Mouse (Mus musculus) lung, embryonic 15.5 days (tissue): ENCODE results near the gene Qk. TPM values are rescaled to one million over a fixed set of nuclear protein-coding genes. Genes with fewer than 3 reads are reported as not detected.

Experiments used
- ATAC-seq: fragments of 200-750 bp; cut with Nextera tagmentation; 2 replicates; pipeline ENCODE4 v1.8.0; 2017; ENCODE audit warnings: moderate number of reproducible peaks, borderline replicate concordance; ENCODE audit not compliant: low FRiP score, low TSS enrichment; ENCODE audit errors: extremely low read depth
- H3K27ac ChIP-seq: fragments of 300-500 bp; sonication (generic); 2 replicates; pipeline ENCODE4 v1.5.1; 2015; ENCODE audit warnings: moderate library complexity, mild to moderate bottlenecking, inconsistent platforms
- H3K27me3 ChIP-seq: fragments of 300-500 bp; sonication (generic); 2 replicates; pipeline ENCODE4 v1.6.1; 2015; ENCODE audit warnings: inconsistent platforms
- H3K36me3 ChIP-seq: fragments of 300-500 bp; sonication (generic); 2 replicates; pipeline ENCODE4 v1.6.1; 2015; ENCODE audit warnings: inconsistent platforms
- H3K4me1 ChIP-seq: fragments of 300-500 bp; sonication (generic); 2 replicates; pipeline ENCODE4 v1.6.1; 2015; ENCODE audit warnings: inconsistent platforms
- H3K4me2 ChIP-seq: fragments of 300-500 bp; sonication (generic); 2 replicates; pipeline ENCODE4 v1.6.1; 2015; ENCODE audit warnings: inconsistent platforms, mild to moderate bottlenecking, moderate library complexity
- H3K4me3 ChIP-seq: fragments of 300-500 bp; sonication (generic); 2 replicates; pipeline ENCODE4 v1.5.1; 2015; ENCODE audit warnings: mild to moderate bottlenecking, inconsistent platforms
- H3K9ac ChIP-seq: fragments of 300-500 bp; sonication (generic); 2 replicates; pipeline ENCODE4 v1.6.1; 2015; ENCODE audit warnings: inconsistent platforms
- H3K9me3 ChIP-seq: fragments of 300-500 bp; sonication (generic); 2 replicates; pipeline ENCODE4 v1.6.1; 2016; ENCODE audit warnings: inconsistent platforms
- WGBS: fragments of 180-500 bp; shearing (Covaris S2); methylation state at CpG from one replicate; pipeline ENCODE4 v1.1.7; 2015; 5-methylcytosine and 5-hydroxymethylcytosine counted together
- polyA plus RNA-seq: library from polyadenylated mRNA; unstranded; fragments of >200 nt; fragmentation: Nextera tagmentation; extraction: Ambion mirVana; gene quantifications from 2 replicates; pipeline ENCODE4 v1.2.1, GENCODE M21; 2015

The Qk gene
- polyA plus RNA-seq, 1 experiment from 2014 or later = 33.3 TPM

- Histone ChIP-seq H3K27me3 (no peaks in the 10 kb centered on the region), H3K9ac (no peak overlapping the region), H3K27ac (no peak overlapping the region), H3K36me3 (no peaks in the 10 kb centered on the region), H3K4me1 (peaks cover 25% of the 10 kb centered on the region), H3K9me3 (no peaks in the 10 kb centered on the region), H3K4me2 (no peak overlapping the region), H3K4me3 (no peak overlapping the region)
- no peak for ATAC-seq
These were observed 15.7 kb downstream of the Qk start for GRCm38 (mm10) chr17:10304001-10304400.

- Histone ChIP-seq H3K4me1 (peaks cover 16% of the 10 kb centered on the region), H3K36me3 (no peaks in the 10 kb centered on the region), H3K4me3 (no peak overlapping the region), H3K4me2 (no peak overlapping the region), H3K27ac (no peak overlapping the region), H3K9ac (no peak overlapping the region), H3K9me3 (no peaks in the 10 kb centered on the region), H3K27me3 (no peaks in the 10 kb centered on the region)
- WGBS = 37% methylated on average over 4 of the region's 4 CpGs
- ATAC-seq = no peak
These were observed 18.5 kb downstream of the Qk start for GRCm38 (mm10) chr17:10300968-10301795.

DNA sequence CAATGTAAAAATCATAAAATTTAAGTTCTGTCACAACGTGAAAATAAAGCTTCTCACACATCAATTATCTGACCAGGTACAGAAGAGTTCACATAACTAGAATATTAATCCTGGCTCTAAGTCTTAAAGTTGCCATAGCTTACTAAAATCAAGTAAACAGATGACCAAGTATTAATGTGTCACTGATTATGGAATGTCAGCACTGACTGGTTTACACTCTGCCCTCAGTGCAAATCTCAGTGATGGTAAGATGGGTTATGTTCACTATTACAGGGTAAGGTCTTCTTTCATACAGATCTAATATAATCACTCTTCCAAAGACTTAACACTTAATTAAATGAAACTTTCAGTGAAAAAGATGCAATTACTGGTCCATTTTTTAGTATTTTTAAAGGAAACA lies 20.3 kb downstream of the Qk start:
- H3K36me3 ChIP-seq = no peaks in the 10 kb centered on the region
- H3K9ac ChIP-seq = no peak overlapping the region
- H3K27ac ChIP-seq = no peak overlapping the region
- no peaks in the 10 kb centered on the region for H3K27me3 ChIP-seq
- H3K4me2 ChIP-seq = no peak overlapping the region
- no peak overlapping the region for H3K4me3 ChIP-seq
- no peak for ATAC-seq
- H3K4me1 ChIP-seq = peaks cover 16% of the 10 kb centered on the region
- H3K9me3 ChIP-seq = no peaks in the 10 kb centered on the region
- WGBS = 65% methylated on average over 1 of the region's 1 CpGs

GRCm38 (mm10) chr17:10292520-10292919 lies 27.1 kb downstream of the Qk start:
- no peaks in the 10 kb centered on the region for H3K36me3 ChIP-seq
- no peak overlapping the region for H3K4me3 ChIP-seq
- H3K9ac ChIP-seq = no peak overlapping the region
- ATAC-seq = no peak
- WGBS = 52% methylated on average over 2 of the region's 2 CpGs
- H3K27me3 ChIP-seq = no peaks in the 10 kb centered on the region
- H3K27ac ChIP-seq = no peak overlapping the region
- H3K9me3 ChIP-seq = no peaks in the 10 kb centered on the region
- H3K4me2 ChIP-seq = no peak overlapping the region
- peaks cover 4% of the 10 kb centered on the region; the same call in 1 of the 2 replicates for H3K4me1 ChIP-seq

DNA sequence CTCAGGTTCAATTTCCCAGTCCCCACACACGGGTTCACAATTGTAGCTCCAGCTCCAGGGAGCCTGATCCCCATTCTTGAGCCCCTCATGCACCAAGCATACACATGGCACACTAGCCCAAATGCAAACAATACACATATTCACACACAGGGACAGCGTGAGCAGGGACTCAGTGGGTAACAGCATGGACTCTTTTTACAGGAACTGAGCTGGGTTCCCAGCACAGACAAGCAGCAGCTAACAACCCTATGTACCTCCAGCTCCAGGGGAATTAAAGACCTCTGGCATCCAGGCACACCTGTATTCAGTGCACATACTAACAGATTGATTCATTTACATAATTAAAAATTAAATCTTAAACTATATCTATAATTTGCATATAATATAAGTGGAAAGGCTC lies 34.9 kb downstream of the Qk start:
- ATAC-seq = no peak
- Histone ChIP-seq H3K9me3 (no peaks in the 10 kb centered on the region), H3K9ac (no peak overlapping the region), H3K36me3 (peaks cover 8% of the 10 kb centered on the region; the same call in 1 of the 2 replicates), H3K4me1 (peaks cover 24% of the 10 kb centered on the region), H3K4me2 (no peak overlapping the region), H3K4me3 (no peak overlapping the region), H3K27ac (no peak overlapping the region), H3K27me3 (no peaks in the 10 kb centered on the region)
- 60% methylated on average over 2 of the region's 2 CpGs for WGBS

DNA sequence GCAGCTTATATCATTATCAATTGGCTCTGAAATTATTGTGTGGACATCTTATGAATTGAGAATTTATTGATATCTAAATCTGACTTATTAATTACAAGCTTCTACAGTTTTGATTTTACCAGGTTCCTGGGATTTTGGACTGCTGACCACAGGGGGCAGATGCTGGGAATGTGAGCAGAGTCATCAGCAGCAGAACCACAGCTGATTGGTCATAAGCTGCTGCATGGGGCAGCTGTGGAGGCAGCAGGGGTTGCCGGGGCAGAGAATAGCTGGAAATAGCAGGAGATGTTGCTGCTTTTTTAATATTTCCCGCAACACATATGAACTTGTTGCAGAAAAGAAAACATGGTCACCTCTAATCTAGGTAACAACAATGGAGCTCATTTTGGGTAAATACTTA lies 40.1 kb downstream of the Qk start:
- Histone ChIP-seq H3K27ac (no peak overlapping the region), H3K9me3 (no peaks in the 10 kb centered on the region), H3K36me3 (peaks cover 14% of the 10 kb centered on the region; the same call in 1 of the 2 replicates), H3K4me1 (peaks cover 16% of the 10 kb centered on the region), H3K4me2 (no peak overlapping the region), H3K9ac (no peak overlapping the region), H3K27me3 (no peaks in the 10 kb centered on the region), H3K4me3 (no peak overlapping the region)
- ATAC-seq = no peak
- WGBS = 86% methylated on average over 2 of the region's 2 CpGs

DNA sequence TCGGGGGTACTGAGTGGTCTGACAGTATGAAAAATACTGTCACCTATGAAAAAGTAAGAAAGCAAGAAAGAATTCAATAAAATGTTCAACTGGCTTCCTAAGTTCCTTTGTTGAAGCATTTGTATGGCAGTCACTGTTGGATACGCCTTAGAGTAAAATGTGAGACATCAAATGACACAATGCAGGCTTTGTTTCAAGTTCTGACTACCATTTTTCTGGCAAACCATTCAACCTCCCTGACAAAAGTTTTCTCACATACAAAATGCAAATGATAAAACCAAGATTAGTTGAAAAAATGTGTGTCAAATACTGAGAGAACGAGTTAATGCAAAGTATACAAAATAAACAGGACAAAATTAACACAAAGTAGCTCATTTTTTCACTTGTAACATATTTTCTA lies 50.1 kb downstream of the Qk start:
- ATAC-seq = no peak
- no peak overlapping the region for H3K4me3 ChIP-seq
- H3K4me1 ChIP-seq = 0 out of 2 replicates have a peak, but pooled peaks cover 9% of the 10 kb centered on the region
- peaks cover 5% of the 10 kb centered on the region for H3K36me3 ChIP-seq
- no peak overlapping the region for H3K9ac ChIP-seq
- no peaks in the 10 kb centered on the region for H3K9me3 ChIP-seq
- no peak overlapping the region for H3K4me2 ChIP-seq
- H3K27ac ChIP-seq = no peak overlapping the region
- H3K27me3 ChIP-seq = no peaks in the 10 kb centered on the region
- WGBS = 74% methylated on average over 3 of the region's 3 CpGs

DNA sequence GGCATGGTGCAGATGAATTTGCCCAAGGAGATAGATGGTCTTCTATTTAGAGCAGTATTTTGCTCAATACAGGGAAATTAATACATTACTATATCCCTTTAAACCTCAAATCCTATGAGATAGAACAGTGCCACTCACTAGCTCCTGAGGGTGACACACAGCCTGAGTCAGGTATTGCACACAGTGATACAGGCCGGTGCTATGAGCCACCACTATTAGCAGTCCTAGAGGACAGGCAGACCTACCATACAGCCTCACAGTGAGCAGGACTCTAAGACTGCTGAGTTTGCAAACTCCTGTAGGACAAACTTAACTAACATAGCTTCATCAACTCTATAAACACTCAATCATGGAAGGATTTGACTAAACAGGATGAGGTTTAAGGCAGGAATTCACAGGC lies 51.2 kb downstream of the Qk start:
- Histone ChIP-seq H3K4me3 (no peak overlapping the region), H3K27me3 (no peaks in the 10 kb centered on the region), H3K4me1 (0 out of 2 replicates have a peak, but pooled peaks cover 9% of the 10 kb centered on the region), H3K4me2 (no peak overlapping the region), H3K36me3 (peaks cover 1% of the 10 kb centered on the region), H3K9ac (no peak overlapping the region), H3K27ac (no peak overlapping the region), H3K9me3 (no peaks in the 10 kb centered on the region)
- no peak for ATAC-seq
- 81% methylated on average over 1 of the region's 1 CpGs for WGBS

GRCm38 (mm10) chr17:10266207-10266606 lies 53.4 kb downstream of the Qk start:
- H3K4me1 ChIP-seq = 0 out of 2 replicates have a peak, but pooled peaks cover 9% of the 10 kb centered on the region
- WGBS = 57% methylated on average over 4 of the region's 4 CpGs

DNA sequence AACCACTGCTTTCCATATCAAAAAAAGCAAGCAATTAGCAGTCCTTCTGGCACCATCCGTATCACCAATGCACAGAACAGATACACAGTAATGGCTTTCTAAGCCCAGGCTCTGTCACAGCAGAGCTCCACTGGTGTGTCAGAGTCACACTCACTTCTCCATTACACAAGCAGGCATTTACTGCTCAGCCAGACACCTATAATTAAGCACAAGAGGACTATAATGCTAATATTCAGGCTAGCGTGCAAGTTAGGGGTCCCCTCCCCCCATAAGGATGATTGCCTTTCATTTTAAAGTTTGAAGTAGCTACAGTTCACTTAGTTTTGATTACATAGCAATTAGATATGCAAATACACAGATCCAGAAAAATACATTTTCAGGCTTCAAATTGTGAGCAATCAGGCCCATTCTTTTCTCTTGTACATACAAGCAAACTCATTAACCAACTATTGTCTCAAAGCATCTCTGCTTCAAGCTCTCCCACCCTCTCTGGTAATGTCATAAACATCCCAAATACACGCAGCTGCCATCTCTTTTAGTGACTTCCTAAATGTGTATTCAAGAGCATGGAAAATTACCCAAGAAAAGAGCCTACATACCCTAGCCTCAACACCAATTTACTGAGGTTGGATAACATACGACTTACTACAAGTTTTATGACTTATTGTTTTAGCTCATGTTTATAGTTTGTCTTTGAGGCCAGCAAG lies 68.2 kb downstream of the Qk start:
- Histone ChIP-seq H3K4me2 (no peak overlapping the region), H3K4me3 (no peak overlapping the region), H3K9me3 (no peaks in the 10 kb centered on the region), H3K9ac (no peak overlapping the region), H3K4me1 (0 out of 2 replicates have a peak, but pooled peaks cover 3% of the 10 kb centered on the region), H3K36me3 (0 out of 2 replicates have a peak, but pooled peaks cover 2% of the 10 kb centered on the region), H3K27me3 (no peaks in the 10 kb centered on the region), H3K27ac (no peak overlapping the region)
- 67% methylated on average over 4 of the region's 4 CpGs for WGBS
- ATAC-seq = no peak

More at GRCm38 (mm10) chr17:10266207-10266606, 53.4 kb downstream of the Qk start:
- Histone ChIP-seq H3K4me3 (no peak overlapping the region), H3K36me3 (no peaks in the 10 kb centered on the region), H3K27me3 (no peaks in the 10 kb centered on the region), H3K4me2 (no peak overlapping the region), H3K9me3 (no peaks in the 10 kb centered on the region), H3K9ac (no peak overlapping the region), H3K27ac (no peak overlapping the region)
- ATAC-seq = no peak

DNA sequence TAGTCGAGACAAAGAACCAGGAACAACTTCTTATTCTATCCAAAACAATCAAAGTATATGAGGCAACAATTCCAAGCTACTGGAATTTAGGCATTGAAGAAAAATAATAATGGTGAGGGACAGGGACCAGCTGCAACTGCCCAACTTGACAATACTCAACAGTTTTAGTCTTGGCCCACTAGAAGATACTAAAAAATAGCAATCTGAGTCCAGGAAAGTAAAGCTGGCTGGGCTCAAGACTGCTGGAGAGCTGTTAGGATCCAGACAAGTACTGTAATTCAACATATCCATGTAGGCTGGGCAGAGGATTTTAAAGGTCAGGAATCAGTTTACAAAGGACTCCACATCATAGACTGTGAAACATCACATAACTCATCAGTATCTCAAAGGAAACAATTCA lies 79.6 kb downstream of the Qk start:
- Histone ChIP-seq H3K9me3 (no peaks in the 10 kb centered on the region), H3K27me3 (no peaks in the 10 kb centered on the region), H3K4me2 (no peak overlapping the region), H3K9ac (no peak overlapping the region), H3K4me3 (no peak overlapping the region), H3K4me1 (0 out of 2 replicates have a peak, but pooled peaks cover 5% of the 10 kb centered on the region), H3K27ac (no peak overlapping the region), H3K36me3 (peaks cover 3% of the 10 kb centered on the region)
- no peak for ATAC-seq
- 69% methylated on average over 1 of the region's 1 CpGs for WGBS

GRCm38 (mm10) chr17:10236595-10236994 lies 83.1 kb downstream of the Qk start:
- 0 out of 2 replicates have a peak, but pooled peaks cover 5% of the 10 kb centered on the region for H3K4me1 ChIP-seq
- H3K9me3 ChIP-seq = no peaks in the 10 kb centered on the region
- H3K27ac ChIP-seq = no peak overlapping the region
- no peak overlapping the region for H3K9ac ChIP-seq
- ATAC-seq = no peak
- H3K36me3 ChIP-seq = peaks cover 3% of the 10 kb centered on the region
- WGBS = 91% methylated on average over 2 of the region's 2 CpGs
- H3K4me3 ChIP-seq = no peak overlapping the region
- H3K27me3 ChIP-seq = no peaks in the 10 kb centered on the region
- no peak overlapping the region for H3K4me2 ChIP-seq
